Mouse (Mus musculus) brain, embryonic 14.5 days (tissue): ENCODE measurements around the gene Pbp2. TPM values are rescaled to one million over a fixed set of nuclear protein-coding genes. Genes with fewer than 3 reads are reported as not detected.

Experiments used
- DNase-seq: peaks from one replicate; pipeline ENCODE4 v3.0.0-alpha.2; 2011; ENCODE audit warnings: low read depth
- CTCF ChIP-seq: fragments of 200-500 bp; IDR thresholded peaks from 2 replicates; pipeline ENCODE4 v1.5.1; 2012; ENCODE audit warnings: inconsistent platforms, mild to moderate bottlenecking, moderate library complexity, borderline replicate concordance; ENCODE audit not compliant: insufficient read depth, insufficient read length; ENCODE audit errors: extremely low read depth
- POLR2A ChIP-seq: fragments of 200-500 bp; IDR thresholded peaks from 2 replicates; pipeline ENCODE4 v1.6.1; 2012; ENCODE audit warnings: mild to moderate bottlenecking, inconsistent platforms, borderline replicate concordance; ENCODE audit not compliant: poor library complexity, insufficient read depth, insufficient read length, severe bottlenecking; ENCODE audit errors: extremely low read depth
- polyA plus RNA-seq: library from polyadenylated mRNA; depleted of rRNA; stranded (reverse); fragments of >200 nt; gene quantifications from 2 replicates; pipeline ENCODE4 v1.2.3, GENCODE M21; 2012

Pbp2 gene
- polyA plus RNA-seq, 1 experiment, result 0.08 TPM

GRCm38 (mm10) chr6:135299024-135299550 lies 11.1 kb downstream of the Pbp2 start:
- no peak for DNase-seq
- no peak for TF ChIP-seq CTCF

- DNase-seq, result no peak
These were observed 12.6 kb downstream of the Pbp2 start for GRCm38 (mm10) chr6:135297570-135297969.

GRCm38 (mm10) chr6:135296267-135296666 lies 13.9 kb downstream of the Pbp2 start:
- no peak for DNase-seq
- TF ChIP-seq POLR2A, result no peak
- no peak for TF ChIP-seq CTCF

More at GRCm38 (mm10) chr6:135297570-135297969, 12.6 kb downstream of the Pbp2 start:
- TF ChIP-seq CTCF (no peak), POLR2A (no peak)

- peak; percentile 12 for DNase-seq
- TF ChIP-seq POLR2A, result no peak
These were observed 14.9 kb downstream of the Pbp2 start for GRCm38 (mm10) chr6:135295082-135295861.

- DNase-seq, result no peak
- no peak for TF ChIP-seq POLR2A
- no peak for TF ChIP-seq CTCF
These were observed 16.1 kb downstream of the Pbp2 start for GRCm38 (mm10) chr6:135294150-135294549.

- TF ChIP-seq CTCF, result no peak
- no peak for TF ChIP-seq POLR2A
- DNase-seq, result no peak
These were observed 17.8 kb downstream of the Pbp2 start for GRCm38 (mm10) chr6:135292391-135292790.

- TF ChIP-seq CTCF, result no peak
- TF ChIP-seq POLR2A, result no peak
- DNase-seq, result peak; percentile 20
These were observed 30.3 kb downstream of the Pbp2 start for GRCm38 (mm10) chr6:135279856-135280255.

- TF ChIP-seq POLR2A, result no peak
- no peak for TF ChIP-seq CTCF
- DNase-seq, result peak; percentile 44
These were observed 30.9 kb downstream of the Pbp2 start for GRCm38 (mm10) chr6:135279286-135279685.

GRCm38 (mm10) chr6:135278302-135278701 lies 31.9 kb downstream of the Pbp2 start:
- no peak for DNase-seq
- TF ChIP-seq CTCF (no peak), POLR2A (no peak)

- no peak for DNase-seq
- TF ChIP-seq CTCF (no peak), POLR2A (no peak)
These were observed 33.5 kb downstream of the Pbp2 start for GRCm38 (mm10) chr6:135276474-135277295.

GRCm38 (mm10) chr6:135275231-135275630 lies 35.0 kb downstream of the Pbp2 start:
- TF ChIP-seq CTCF (no peak), POLR2A (no peak)
- no peak for DNase-seq

GRCm38 (mm10) chr6:135273066-135273465 lies 37.1 kb downstream of the Pbp2 start:
- no peak for DNase-seq
- TF ChIP-seq CTCF, result no peak
- no peak for TF ChIP-seq POLR2A

GRCm38 (mm10) chr6:135271761-135272160 lies 38.4 kb downstream of the Pbp2 start:
- TF ChIP-seq CTCF (no peak), POLR2A (no peak)
- no peak for DNase-seq
